Mouse (Mus musculus): Measurements from ENCODE around the gene Ptprm.

Gene Ptprm

GRCm38 (mm10) chr17:67213711-67214110 lies 140.5 kb downstream of the Ptprm start:
- DNase-seq (ENCODE audit: low spot score), result no peak

DNA sequence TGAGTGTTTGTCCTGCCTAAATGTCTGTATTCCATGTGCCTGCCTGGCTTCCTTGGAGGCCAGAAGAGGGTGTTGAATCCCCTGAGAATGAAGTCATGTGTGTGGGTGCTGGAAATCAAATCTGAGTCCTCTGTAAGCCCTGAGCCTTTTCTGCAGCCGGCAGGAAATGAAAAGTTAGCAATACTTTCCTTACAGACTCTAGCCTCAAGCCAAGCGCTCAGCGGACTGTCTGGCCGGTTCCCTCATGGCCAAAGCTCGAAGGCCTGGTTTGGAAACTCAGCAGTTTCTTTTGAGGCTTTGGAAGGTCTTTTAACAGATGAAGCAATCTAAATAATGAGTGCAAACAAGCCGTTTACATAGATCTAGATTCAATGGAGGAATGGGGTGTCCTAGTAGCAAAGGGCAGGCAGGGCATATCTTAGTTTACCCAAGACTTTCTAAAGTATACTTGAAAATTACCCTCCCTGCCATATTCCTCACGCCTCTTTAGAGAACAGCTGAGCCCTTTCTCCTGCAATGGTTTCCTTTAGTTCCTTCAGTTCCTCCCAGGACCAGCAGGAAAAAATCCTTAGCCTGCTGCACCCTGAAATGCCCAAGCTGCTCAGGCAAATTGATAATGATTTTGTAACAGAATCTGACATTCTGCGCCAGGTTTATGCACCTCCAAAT lies 144.4 kb downstream of the Ptprm start:
- DNase-seq (ENCODE audit: low spot score), result no peak

- DNase-seq (ENCODE audit: low spot score), result no peak
Observed at GRCm38 (mm10) chr17:67208600-67208999, 145.7 kb downstream of the Ptprm start.

GRCm38 (mm10) chr17:67206984-67207383 lies 147.3 kb downstream of the Ptprm start:
- no peak for DNase-seq (ENCODE audit: low spot score)

- DNase-seq (ENCODE audit: low spot score), result no peak
Observed at GRCm38 (mm10) chr17:67201151-67201550, 153.1 kb downstream of the Ptprm start.

DNA sequence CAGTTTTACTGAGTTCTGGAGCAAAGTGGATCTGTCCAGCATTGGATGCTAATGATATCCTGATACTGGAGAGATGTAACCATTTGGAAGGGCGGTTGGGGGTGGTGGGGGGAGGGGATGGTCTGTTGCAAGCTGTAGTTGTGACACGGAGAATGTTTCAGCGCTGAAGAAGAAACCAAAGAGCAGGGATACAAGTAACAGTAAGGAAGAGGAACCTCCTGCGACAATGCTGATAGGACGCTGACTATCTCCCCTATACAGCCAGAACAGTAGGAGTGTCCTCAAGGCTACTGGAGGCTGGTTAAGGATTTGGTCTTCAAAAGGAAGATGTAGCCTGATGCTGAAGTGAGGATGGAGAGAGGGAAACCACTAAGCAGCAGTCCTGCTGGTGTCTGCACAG lies 160.5 kb downstream of the Ptprm start:
- no peak for DNase-seq (ENCODE audit: low spot score)

DNA sequence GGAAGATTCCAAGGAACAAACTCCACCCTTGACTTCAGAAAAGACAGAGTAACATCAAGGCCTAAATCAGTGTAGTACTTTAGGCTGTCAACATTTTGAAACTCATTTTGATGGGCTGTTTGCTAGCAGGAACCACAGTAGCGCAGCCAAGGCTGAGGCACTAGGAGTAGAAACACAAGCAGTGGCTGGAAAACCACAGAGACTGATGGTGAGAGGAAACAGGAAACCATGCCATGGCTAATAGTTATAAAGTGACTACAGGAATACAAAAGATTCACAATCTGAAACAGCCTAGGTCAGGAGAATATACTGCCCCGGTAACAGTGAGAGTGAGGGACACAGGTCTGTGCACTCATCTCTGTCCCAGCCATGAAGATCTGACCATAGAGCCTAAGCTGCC lies 165.7 kb downstream of the Ptprm start:
- DNase-seq (ENCODE audit: low spot score), result no peak

DNA sequence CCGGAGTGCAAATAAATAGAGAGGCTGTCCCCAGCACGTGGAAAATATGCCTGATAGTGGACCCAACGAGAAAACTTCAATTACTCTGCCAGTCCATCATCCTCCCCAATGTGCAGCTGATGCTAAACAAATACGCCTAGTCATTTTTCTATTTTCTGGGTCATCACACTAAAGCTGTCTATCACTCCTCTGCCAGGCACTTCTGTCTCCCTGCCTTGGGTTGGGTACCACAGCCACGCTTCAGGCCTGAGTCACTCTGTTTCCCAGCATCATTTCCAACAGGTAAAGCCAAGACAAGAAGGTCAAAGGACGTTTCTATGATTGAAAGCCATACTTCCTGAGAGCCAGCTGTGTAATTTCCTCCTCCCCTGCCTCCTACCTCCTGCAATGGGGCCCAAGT lies 167.4 kb downstream of the Ptprm start:
- DNase-seq (ENCODE audit: low spot score), result no peak

DNA sequence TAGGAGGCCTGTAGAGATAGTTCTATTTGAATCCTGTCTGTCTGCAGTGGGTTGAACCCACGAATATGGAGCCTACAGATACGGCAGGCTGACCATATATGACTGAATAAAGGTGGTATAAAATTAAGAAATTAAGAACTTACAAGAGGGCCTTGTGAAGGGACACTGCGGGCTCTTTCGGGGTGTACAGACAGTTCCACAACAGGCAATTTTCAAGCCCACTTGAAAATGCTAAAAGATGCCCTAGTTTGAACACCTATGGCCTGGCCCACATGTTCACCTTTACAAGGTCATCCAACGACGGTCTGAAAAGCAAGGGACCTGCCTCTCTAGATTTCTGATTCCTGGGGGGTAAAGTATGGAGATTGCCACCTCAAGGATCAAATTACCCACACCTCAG lies 168.3 kb downstream of the Ptprm start:
- DNase-seq (ENCODE audit: low spot score), result no peak

DNA sequence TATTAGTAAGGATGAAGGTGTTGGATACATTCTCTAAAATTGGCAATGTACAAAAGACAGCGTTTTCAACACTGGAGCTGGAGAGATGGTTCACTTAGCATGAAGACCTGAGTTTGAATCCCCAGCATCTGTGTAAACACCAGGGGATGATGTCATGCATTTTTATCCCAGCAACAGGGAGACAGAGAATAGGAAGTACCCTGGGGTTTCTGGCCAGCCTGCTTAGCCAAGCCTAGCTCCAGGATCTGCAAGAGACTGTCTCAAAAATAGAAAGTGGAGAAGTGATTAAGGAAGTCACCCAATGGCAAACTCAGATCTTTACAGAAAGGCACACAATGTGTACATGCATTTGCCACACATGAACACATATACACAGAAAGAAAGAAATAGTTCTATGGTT lies 174.8 kb downstream of the Ptprm start:
- DNase-seq (ENCODE audit: low spot score), result no peak

DNA sequence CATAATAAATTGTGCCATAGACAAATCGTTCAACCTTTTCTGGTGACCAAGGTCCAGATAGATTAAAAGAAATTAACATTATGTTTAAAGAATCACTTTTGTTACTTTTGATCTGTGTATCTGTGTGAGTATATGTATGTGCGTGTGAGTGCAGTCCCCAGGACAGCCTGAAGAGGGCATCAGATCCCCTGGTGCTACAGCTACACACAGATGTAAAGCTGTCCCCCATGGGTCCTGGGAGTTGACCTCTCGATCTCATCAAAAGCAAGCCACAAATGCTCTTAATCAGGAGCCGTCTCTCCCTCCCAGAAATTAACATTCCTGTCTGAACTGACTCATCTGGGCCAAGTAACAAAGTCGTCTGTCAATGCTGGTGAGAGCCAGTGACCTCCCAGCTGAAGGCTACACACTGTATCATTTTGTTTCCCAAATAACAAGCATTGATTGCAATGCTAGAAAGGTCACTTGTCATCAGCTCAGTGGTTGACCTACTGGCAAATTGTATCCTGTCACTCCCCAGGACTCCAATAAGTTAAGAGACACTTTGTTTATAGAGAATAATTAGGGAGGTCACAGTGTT lies 175.5 kb downstream of the Ptprm start:
- DNase-seq (ENCODE audit: low spot score), result no peak

DNA sequence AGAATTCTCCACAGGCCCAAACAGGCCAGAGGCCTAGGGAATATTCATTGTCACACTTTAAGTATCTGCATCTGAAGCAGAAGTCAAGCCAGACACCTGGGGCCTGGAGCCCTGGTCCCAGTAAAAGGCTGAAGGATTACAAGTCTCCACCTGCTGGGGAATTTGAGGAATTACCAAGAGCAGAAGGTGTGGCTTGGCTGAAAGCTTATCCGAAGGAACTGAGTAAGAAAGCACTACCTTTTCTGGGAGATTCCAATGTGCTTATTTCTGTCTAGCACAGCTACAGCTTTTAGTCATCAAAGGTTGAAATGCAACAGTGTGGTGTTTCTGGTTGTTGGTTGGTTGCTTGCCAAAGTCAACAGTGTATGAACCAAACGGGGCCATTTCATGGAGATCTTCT lies 178.4 kb downstream of the Ptprm start:
- peak; percentile 33 for DNase-seq (ENCODE audit: low spot score)

DNA sequence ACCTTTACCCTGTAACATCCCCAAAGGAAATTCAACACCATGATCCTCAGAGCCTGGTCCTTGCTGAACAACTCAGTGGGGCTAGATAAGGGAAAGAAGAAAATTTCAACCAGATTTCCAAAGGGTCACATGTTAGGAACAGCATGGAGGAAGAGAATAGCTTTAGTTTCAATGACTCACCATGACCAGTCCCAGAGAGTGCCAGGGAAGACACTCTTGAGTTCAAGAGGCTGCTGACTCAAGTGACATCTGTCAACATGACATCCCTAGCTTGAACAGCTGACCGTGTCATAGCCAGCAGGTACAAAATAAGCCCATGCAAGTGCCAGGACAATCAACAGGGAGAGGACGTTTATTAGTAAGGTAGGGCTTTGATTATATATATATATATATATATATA lies 182.9 kb downstream of the Ptprm start:
- DNase-seq (ENCODE audit: low spot score), result no peak

GRCm38 (mm10) chr17:67170696-67171095 lies 183.6 kb downstream of the Ptprm start:
- DNase-seq (ENCODE audit: low spot score), result no peak

GRCm38 (mm10) chr17:67165876-67166275 lies 188.4 kb downstream of the Ptprm start:
- no peak for DNase-seq (ENCODE audit: low spot score)

- DNase-seq (ENCODE audit: low spot score), result no peak
Observed at GRCm38 (mm10) chr17:67159611-67160010, 194.6 kb downstream of the Ptprm start.

GRCm38 (mm10) chr17:67157089-67157752 lies 197.0 kb downstream of the Ptprm start:
- DNase-seq (ENCODE audit: low spot score), result no peak

DNA sequence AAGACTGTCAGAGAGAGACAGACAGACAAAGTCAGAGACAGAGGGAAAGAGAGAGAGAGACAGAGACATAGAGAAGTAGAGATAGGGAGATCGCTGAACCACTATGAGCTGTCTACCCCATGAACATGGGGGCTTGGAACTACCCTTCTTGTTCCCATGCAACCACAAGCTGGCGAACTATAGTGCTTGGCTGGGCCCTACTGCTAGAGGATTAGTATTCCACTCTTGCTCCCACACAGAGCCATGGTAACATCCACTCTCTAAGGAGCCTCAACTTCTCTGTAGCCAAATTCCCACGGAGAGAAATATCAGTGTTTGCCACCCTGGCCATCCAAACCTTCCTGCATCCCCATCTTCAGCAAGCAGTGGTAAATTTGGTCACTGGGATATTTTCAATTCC lies 202.0 kb downstream of the Ptprm start:
- DNase-seq (ENCODE audit: low spot score), result no peak

DNA sequence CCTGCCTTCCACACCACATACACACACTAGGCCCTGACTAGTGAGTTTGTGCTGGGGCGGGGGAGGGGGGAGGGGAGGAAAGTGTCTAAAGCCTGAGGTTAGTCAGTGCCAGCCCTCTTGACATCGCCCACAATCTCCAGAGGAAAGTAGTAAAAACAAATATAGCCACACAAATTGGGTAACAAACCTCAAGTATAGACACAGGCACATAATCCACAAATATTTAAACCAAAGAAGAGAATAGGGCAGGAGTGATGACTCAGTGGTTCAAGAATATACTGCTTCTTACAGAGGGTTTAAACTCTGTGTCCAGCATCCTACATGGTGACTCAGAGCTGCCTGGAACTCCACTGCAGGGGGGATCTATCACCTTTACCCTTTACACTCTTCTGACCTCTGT lies 203.8 kb downstream of the Ptprm start:
- no peak for DNase-seq (ENCODE audit: low spot score)

GRCm38 (mm10) chr17:67142183-67142756 lies 212.0 kb downstream of the Ptprm start:
- no peak for DNase-seq (ENCODE audit: low spot score)

- DNase-seq (ENCODE audit: low spot score), result no peak
Observed at GRCm38 (mm10) chr17:67140502-67140901, 213.8 kb downstream of the Ptprm start.

DNA sequence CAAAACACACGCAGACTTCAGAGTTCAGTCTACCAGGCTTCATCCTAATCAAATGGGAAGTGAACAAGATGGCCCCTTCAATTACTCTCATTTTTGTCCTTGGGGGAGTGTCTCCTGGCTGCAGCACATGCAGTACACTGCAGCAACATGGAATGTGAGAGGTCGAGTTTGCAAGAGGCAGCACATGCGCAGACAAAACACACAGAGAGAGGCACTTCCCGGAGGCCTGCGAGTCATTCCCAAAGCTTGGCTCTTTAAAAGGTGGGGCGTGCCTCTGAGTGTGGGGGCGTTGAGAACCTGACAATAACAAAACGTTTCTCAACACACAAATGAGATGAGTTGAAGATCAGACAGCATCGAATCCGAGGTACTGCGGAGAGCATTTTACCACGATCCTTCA lies 215.3 kb downstream of the Ptprm start:
- no peak for DNase-seq (ENCODE audit: low spot score)

DNA sequence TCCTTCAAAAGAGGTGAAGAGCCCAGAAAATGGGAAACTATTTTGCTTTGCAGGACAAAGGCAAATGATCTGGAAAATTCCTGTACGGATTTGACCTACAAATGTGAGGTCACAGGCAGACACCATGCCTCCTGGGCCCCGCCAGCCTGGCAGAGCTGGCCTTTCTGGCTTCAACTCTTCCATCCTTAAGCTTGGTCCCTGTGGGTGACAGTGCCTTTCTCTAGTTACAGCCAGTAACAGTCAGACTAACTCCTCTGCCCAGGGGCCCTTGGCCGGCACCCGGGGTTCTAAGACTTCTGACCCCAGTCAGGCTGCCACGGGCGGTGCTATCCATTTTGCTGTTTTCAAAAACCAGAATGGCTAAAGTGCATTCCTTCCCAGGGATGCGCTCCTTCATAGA lies 217.4 kb downstream of the Ptprm start:
- DNase-seq (ENCODE audit: low spot score), result no peak

Data from ovary, postnatal 14 days (tissue).